Mouse (Mus musculus) spleen, adult 2 months (tissue): ENCODE data around the gene Fkbp2.

Experiments used
- CTCF ChIP-seq: fragments of 200-500 bp; IDR thresholded peaks from 2 replicates; pipeline ENCODE4 v1.5.1; 2011; ENCODE audit warnings: mild to moderate bottlenecking, inconsistent platforms; ENCODE audit not compliant: insufficient read depth, insufficient read length, insufficient replicate concordance; ENCODE audit errors: extremely low read depth
- POLR2A ChIP-seq: fragments of 200-500 bp; IDR thresholded peaks from 2 replicates; pipeline ENCODE4 v1.6.1; 2011; ENCODE audit warnings: low read depth, low read length, inconsistent platforms

DNA sequence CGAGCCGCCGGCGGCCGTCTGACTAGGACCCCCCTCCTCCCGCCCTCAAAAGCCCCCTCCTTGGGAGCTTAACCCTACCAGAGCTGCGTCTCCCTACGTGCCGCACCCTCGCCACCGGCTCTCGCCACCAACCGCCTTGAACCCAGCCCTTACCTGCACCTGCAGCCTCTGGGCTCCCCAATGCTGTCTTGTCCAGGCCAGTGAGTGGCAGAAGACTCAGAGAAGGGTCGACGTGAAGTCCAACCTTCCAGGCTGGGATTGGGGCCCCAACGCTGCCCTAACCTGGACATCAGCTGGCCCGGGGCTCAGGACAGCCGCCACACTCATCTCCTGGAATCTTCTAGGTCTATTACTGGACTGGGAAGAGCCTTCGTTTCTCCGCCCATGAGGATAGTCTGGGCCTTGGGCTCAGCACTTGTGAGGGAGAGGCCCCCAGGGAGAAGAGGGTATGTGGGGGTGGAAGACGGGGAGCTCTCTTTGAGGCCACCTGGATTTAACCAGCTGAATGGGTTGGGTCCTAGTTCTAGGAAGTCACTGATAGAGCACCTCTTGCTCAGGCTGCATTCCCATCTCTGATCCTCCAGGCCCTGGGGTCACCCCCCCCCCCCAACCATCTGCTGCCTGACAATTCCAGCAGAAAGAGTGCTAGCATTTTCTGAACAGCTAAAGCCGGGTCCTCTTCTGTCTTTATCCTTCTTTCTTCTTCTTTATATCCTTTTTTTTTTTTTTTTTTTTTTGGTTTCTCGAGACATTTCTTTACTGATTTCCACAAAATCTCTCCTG is 45.9 kb downstream of the Fkbp2 start, which contains the start of gene Kcnk4:
- TF ChIP-seq CTCF (no peak), POLR2A (no peak)
